Mouse (Mus musculus): ENCODE results near the gene Wdfy3. TPM values are rescaled to one million over a fixed set of nuclear protein-coding genes. Genes with fewer than 3 reads are reported as not detected.

Gene Wdfy3
- polyA plus RNA-seq, 1 experiment: 24.5 TPM

- H3K4me1 ChIP-seq (ENCODE audit: control insufficient read depth, insufficient read depth, low read length): no peaks in the 10 kb centered on the region
- H3K36me3 ChIP-seq (ENCODE audit: control insufficient read depth, insufficient read depth, low read length): no peaks in the 10 kb centered on the region
- TF ChIP-seq POLR2A (IDR thresholded peaks at IDR 0.05; ENCODE audit: control insufficient read depth, low read depth, low read length) (no peak), CTCF (IDR thresholded peaks at IDR 0.05; ENCODE audit: control insufficient read depth, insufficient read depth, insufficient replicate concordance, low read depth, low read length) (no peak)
- H3K27me3 ChIP-seq (ENCODE audit: control insufficient read depth, insufficient read depth, low read length): no peaks in the 10 kb centered on the region
- no peak overlapping the region for H3K27ac ChIP-seq (ENCODE audit: control insufficient read depth, insufficient read depth, low read depth, low read length)
- no peak overlapping the region for H3K4me3 ChIP-seq (ENCODE audit: control insufficient read depth, low read depth, low read length)
Observed at GRCm38 (mm10) chr5:101957419-101957818, 112.3 kb downstream of the Wdfy3 start.

GRCm38 (mm10) chr5:101954393-101955340, 115.1 kb downstream of the Wdfy3 start:
- no peak for TF ChIP-seq POLR2A (IDR thresholded peaks at IDR 0.05; ENCODE audit: control insufficient read depth, low read depth, low read length)
- TF ChIP-seq CTCF (IDR thresholded peaks at IDR 0.05; ENCODE audit: control insufficient read depth, insufficient read depth, insufficient replicate concordance, low read depth, low read length): no peak
- no peaks in the 10 kb centered on the region for H3K4me1 ChIP-seq (ENCODE audit: control insufficient read depth, insufficient read depth, low read length)
- H3K4me3 ChIP-seq (ENCODE audit: control insufficient read depth, low read depth, low read length): no peak overlapping the region
- no peaks in the 10 kb centered on the region for H3K27me3 ChIP-seq (ENCODE audit: control insufficient read depth, insufficient read depth, low read length)
- H3K27ac ChIP-seq (ENCODE audit: control insufficient read depth, insufficient read depth, low read depth, low read length): no peak overlapping the region
- H3K36me3 ChIP-seq (ENCODE audit: control insufficient read depth, insufficient read depth, low read length): no peaks in the 10 kb centered on the region

GRCm38 (mm10) chr5:101951918-101952317, 117.8 kb downstream of the Wdfy3 start:
- no peaks in the 10 kb centered on the region; the same call in 1 of the 2 replicates for H3K36me3 ChIP-seq (ENCODE audit: control insufficient read depth, insufficient read depth, low read length)
- TF ChIP-seq POLR2A (IDR thresholded peaks at IDR 0.05; ENCODE audit: control insufficient read depth, low read depth, low read length): no peak
- no peak for TF ChIP-seq CTCF (IDR thresholded peaks at IDR 0.05; ENCODE audit: control insufficient read depth, insufficient read depth, insufficient replicate concordance, low read depth, low read length)
- H3K4me3 ChIP-seq (ENCODE audit: control insufficient read depth, low read depth, low read length): no peak overlapping the region
- no peaks in the 10 kb centered on the region for H3K27me3 ChIP-seq (ENCODE audit: control insufficient read depth, insufficient read depth, low read length)
- H3K4me1 ChIP-seq (ENCODE audit: control insufficient read depth, insufficient read depth, low read length): peaks cover 3% of the 10 kb centered on the region; the same call in 1 of the 2 replicates
- H3K27ac ChIP-seq (ENCODE audit: control insufficient read depth, insufficient read depth, low read depth, low read length): no peak overlapping the region

- Histone ChIP-seq H3K36me3 (ENCODE audit: control insufficient read depth, insufficient read depth, low read length) (no peaks in the 10 kb centered on the region; the same call in 1 of the 2 replicates), H3K27me3 (ENCODE audit: control insufficient read depth, insufficient read depth, low read length) (no peaks in the 10 kb centered on the region), H3K4me1 (ENCODE audit: control insufficient read depth, insufficient read depth, low read length) (peaks cover 3% of the 10 kb centered on the region; the same call in 1 of the 2 replicates)
Observed at GRCm38 (mm10) chr5:101949323-101949722, 120.4 kb downstream of the Wdfy3 start.

GRCm38 (mm10) chr5:101948641-101949040, 121.1 kb downstream of the Wdfy3 start:
- H3K27ac ChIP-seq (ENCODE audit: control insufficient read depth, insufficient read depth, low read depth, low read length): no peak overlapping the region
- H3K4me3 ChIP-seq (ENCODE audit: control insufficient read depth, low read depth, low read length): no peak overlapping the region
- TF ChIP-seq POLR2A (IDR thresholded peaks at IDR 0.05; ENCODE audit: control insufficient read depth, low read depth, low read length) (no peak), CTCF (IDR thresholded peaks at IDR 0.05; ENCODE audit: control insufficient read depth, insufficient read depth, insufficient replicate concordance, low read depth, low read length) (no peak)
- no peaks in the 10 kb centered on the region; the same call in 1 of the 2 replicates for H3K36me3 ChIP-seq (ENCODE audit: control insufficient read depth, insufficient read depth, low read length)
- H3K27me3 ChIP-seq (ENCODE audit: control insufficient read depth, insufficient read depth, low read length): no peaks in the 10 kb centered on the region
- peaks cover 3% of the 10 kb centered on the region; the same call in 1 of the 2 replicates for H3K4me1 ChIP-seq (ENCODE audit: control insufficient read depth, insufficient read depth, low read length)

More at GRCm38 (mm10) chr5:101949323-101949722, 120.4 kb downstream of the Wdfy3 start:
- H3K4me3 ChIP-seq (ENCODE audit: control insufficient read depth, low read depth, low read length): no peak overlapping the region
- TF ChIP-seq POLR2A (IDR thresholded peaks at IDR 0.05; ENCODE audit: control insufficient read depth, low read depth, low read length) (no peak), CTCF (IDR thresholded peaks at IDR 0.05; ENCODE audit: control insufficient read depth, insufficient read depth, insufficient replicate concordance, low read depth, low read length) (no peak)
- H3K27ac ChIP-seq (ENCODE audit: control insufficient read depth, insufficient read depth, low read depth, low read length): no peak overlapping the region

GRCm38 (mm10) chr5:101945731-101946130, 124.0 kb downstream of the Wdfy3 start:
- no peaks in the 10 kb centered on the region for H3K27me3 ChIP-seq (ENCODE audit: control insufficient read depth, insufficient read depth, low read length)
- TF ChIP-seq POLR2A (IDR thresholded peaks at IDR 0.05; ENCODE audit: control insufficient read depth, low read depth, low read length): no peak
- no peak for TF ChIP-seq CTCF (IDR thresholded peaks at IDR 0.05; ENCODE audit: control insufficient read depth, insufficient read depth, insufficient replicate concordance, low read depth, low read length)
- no peaks in the 10 kb centered on the region; the same call in 1 of the 2 replicates for H3K36me3 ChIP-seq (ENCODE audit: control insufficient read depth, insufficient read depth, low read length)
- H3K27ac ChIP-seq (ENCODE audit: control insufficient read depth, insufficient read depth, low read depth, low read length): no peak overlapping the region
- H3K4me3 ChIP-seq (ENCODE audit: control insufficient read depth, low read depth, low read length): no peak overlapping the region
- peaks cover 3% of the 10 kb centered on the region; the same call in 1 of the 2 replicates for H3K4me1 ChIP-seq (ENCODE audit: control insufficient read depth, insufficient read depth, low read length)

GRCm38 (mm10) chr5:101937909-101938596, 131.7 kb downstream of the Wdfy3 start:
- Histone ChIP-seq H3K36me3 (ENCODE audit: control insufficient read depth, insufficient read depth, low read length) (no peaks in the 10 kb centered on the region), H3K27ac (ENCODE audit: control insufficient read depth, insufficient read depth, low read depth, low read length) (no peak overlapping the region), H3K27me3 (ENCODE audit: control insufficient read depth, insufficient read depth, low read length) (no peaks in the 10 kb centered on the region), H3K4me3 (ENCODE audit: control insufficient read depth, low read depth, low read length) (no peak overlapping the region), H3K4me1 (ENCODE audit: control insufficient read depth, insufficient read depth, low read length) (no peaks in the 10 kb centered on the region; the same call in 1 of the 2 replicates)
- no peak for TF ChIP-seq CTCF (IDR thresholded peaks at IDR 0.05; ENCODE audit: control insufficient read depth, insufficient read depth, insufficient replicate concordance, low read depth, low read length)
- TF ChIP-seq POLR2A (IDR thresholded peaks at IDR 0.05; ENCODE audit: control insufficient read depth, low read depth, low read length): no peak

All from testis, adult 2 months (tissue).